Mouse (Mus musculus) kidney, postnatal 25 days (tissue): ENCODE data around the gene Hdhd5.

Source experiments
- DNase-seq, 2 experiments: peaks; one replicate each; pipeline ENCODE4 v3.0.0; 2021; ENCODE audit warnings: mixed read lengths in 2 of 2

The Hdhd5 gene

GRCm38 (mm10) chr6:120529123-120529522 is 2.0 kb downstream of the Hdhd5 start:
- DNase-seq = no peak

- no peak for DNase-seq
These were observed 6.3 kb downstream of the Hdhd5 start for GRCm38 (mm10) chr6:120524796-120525195.

- DNase-seq = peak in 1 of 2 experiments; percentile 21
These were observed 11.5 kb downstream of the Hdhd5 start for GRCm38 (mm10) chr6:120519647-120520046.

DNA sequence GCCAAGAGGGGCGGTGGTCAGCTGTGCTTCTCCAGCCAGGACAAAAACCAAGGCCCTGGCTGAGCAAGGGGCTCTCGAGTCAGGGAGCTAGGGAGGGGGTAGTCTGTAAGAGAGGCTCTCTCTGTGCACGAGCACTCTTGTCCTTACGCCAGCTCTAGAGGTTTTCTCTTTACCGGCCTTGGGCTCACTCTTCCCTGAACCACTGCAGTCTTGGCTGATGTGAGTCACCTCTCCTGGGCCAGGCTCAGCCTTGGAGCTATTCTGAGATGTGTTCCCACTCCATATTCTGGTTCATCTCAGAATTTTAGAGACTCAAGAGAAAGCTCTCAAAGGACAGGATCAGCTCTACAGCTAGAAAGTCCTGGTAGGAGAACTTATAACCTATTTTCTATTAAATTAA is 13.8 kb downstream of the Hdhd5 start:
- DNase-seq = no peak

GRCm38 (mm10) chr6:120516879-120517278 is 14.2 kb downstream of the Hdhd5 start:
- no peak for DNase-seq

DNA sequence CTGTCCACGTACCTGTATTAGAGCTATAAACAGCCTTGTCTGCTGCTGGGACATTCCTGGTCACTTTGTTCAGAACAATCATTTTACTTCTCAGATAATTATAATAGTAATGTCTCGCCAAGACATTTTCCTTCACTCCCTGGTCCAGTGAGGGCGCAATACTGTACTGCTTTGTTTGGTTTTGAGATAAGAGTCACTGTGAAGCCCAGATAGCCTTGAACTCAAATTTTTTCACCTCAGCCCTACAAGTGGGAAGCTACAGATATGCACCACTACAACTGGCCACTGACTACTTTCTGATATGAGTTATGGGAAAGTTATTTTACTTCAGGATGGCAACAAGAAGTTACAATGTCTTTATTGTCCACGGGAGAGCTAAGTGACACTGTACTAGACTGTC is 14.7 kb downstream of the Hdhd5 start:
- no peak for DNase-seq

DNA sequence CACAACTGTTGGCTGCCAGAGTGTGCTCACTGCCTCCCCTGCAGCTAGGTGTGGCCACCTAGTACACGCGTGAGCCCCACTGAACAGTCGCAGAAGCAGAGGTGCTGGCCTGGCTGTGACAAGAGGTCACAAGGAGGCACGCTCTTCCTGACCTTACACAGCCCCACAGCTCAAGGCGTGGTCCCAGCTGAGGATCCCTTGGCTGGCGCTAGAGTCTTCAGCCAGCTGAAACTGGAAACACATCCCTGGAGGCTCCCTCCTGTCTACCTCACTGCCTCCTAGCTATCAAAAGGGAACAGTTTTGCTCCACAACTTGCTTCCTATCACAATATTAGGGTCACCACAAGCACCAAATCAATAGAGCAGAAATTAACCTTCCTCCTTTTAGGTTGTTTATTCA is 19.9 kb downstream of the Hdhd5 start:
- DNase-seq = no peak

DNA sequence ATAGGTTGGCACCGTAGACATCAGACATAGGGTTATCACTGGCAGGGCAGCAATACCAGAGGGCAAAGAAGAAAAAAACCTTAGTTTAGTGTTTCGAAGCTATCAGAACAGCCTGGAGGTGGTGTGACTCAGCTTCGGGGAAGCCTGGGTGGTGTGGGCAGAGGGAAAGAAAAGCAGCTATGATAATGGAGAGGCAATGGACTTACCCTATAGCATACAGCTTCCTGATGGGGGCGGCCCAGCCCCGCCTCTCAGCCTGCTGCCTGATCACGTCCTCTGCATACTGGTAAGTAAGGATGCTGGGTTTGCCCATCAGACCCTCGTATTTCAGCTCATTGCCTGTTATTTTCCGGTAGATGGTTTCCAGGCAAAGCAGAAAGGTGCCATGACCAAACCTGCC is 20.7 kb downstream of the Hdhd5 start:
- no peak for DNase-seq

- DNase-seq = no peak
These were observed 21.1 kb downstream of the Hdhd5 start for GRCm38 (mm10) chr6:120509975-120510374.

DNA sequence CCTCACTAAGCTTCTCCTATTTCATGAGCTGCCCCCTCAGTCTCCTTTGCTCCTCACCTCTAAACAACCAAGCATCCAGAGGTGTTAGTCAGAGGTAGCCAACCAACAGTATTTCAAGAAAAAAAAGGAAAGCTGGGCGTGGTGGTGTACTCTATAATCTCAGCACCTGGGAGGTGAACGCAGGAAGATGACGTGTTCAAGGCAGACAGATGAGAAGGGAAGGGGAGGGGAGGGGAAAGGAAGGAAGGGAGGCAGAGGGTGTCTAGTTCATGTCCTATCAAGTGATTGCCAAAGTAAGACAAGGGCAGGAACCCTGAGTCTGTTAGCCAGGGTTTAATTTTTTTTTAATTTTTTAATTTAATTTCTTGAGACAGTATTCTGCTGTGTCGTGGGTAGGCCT is 22.5 kb downstream of the Hdhd5 start:
- no peak for DNase-seq

DNA sequence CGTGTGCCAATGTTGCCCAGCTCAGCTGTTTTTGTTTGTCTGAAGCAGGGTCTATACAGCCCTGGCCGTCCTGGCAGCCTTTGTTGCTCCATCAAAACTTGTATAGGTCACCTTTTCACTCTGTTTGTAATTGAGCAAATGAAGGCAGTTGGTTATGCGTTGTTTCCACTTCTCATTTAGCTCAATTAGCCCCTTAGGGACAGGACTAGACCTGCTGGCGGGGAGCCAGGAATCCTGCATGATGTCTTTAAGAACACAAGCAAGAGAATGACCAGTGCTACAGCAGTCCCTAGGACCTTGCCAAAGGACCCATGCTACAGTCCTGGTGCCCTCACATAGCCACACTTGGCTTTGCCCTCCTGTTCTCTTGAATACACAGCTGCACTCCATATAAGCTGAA is 25.6 kb downstream of the Hdhd5 start:
- peak in 1 of 2 experiments; percentile 50 for DNase-seq

GRCm38 (mm10) chr6:120504051-120504450 is 27.1 kb downstream of the Hdhd5 start:
- DNase-seq = no peak

DNA sequence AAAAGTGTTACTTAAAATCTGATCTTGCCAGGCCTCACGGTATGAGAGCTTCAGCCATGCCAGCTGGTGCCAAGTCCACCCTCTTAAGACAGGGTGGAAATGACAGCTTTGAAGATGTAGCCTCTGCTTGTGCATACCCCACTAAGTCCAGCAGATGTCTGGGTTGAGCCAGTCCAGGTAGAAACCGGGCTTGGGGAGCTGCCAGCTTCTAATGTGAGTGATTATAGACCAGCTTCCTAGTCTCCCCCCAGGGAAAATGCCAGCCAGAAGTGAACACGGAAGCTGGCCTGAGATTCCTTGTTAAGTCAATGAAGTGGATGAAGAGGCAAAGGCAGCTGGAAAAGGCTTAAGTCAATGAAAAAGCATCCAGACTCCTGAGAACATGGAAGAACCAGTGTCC is 34.6 kb downstream of the Hdhd5 start:
- peak in 1 of 2 experiments; percentile 22 for DNase-seq

GRCm38 (mm10) chr6:120493374-120494181 is 37.5 kb downstream of the Hdhd5 start, which contains the start of gene Tmem121b:
Gene Tmem121b (minus strand): TSS chr6:120493807.
- DNase-seq = peak; percentile 27 to 62

GRCm38 (mm10) chr6:120492499-120493373 is 38.4 kb downstream of the Hdhd5 start:
- DNase-seq = peak; percentile 17 to 57

GRCm38 (mm10) chr6:120491862-120492498 is 39.1 kb downstream of the Hdhd5 start:
- DNase-seq = no peak

GRCm38 (mm10) chr6:120491064-120491463 is 40.1 kb downstream of the Hdhd5 start:
- DNase-seq = no peak

DNA sequence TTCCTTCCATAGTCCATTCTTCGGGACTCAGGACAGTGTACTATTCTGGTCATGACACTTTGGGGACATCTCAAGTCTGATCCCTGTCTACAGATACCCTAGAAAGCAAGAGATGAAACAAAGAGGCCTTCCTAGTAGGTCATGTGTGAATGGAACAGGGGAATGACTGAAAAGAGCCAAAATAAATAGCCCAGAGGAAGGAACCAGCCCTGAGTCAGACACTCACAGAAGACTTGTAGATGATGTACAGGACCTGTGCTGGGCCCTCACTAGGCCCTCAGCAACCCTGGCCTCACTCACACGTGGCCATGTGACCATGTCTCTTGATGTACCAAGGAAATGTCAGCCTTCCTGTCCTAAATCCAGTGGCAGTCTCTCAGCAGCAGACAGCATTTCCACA is 41.7 kb downstream of the Hdhd5 start:
- DNase-seq = no peak

DNA sequence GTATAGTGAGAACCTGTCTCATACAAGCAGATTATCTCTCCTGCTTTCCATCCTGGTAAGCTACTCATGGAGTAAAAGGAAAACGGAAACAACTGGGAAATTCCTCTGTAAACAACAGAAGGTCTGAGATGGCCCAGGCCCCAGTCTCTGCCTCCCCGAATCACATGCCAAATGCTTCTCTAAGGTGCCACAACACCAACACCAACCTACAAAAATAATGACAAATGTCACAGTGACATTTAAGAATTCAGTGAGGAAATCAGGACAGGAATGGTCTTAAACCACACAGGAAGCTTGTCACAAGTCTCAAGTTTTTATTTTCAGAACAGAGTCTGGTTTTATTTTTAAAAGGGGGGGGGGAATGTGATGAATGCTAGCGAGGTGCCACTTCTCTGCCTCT is 42.5 kb downstream of the Hdhd5 start:
- DNase-seq = no peak

DNA sequence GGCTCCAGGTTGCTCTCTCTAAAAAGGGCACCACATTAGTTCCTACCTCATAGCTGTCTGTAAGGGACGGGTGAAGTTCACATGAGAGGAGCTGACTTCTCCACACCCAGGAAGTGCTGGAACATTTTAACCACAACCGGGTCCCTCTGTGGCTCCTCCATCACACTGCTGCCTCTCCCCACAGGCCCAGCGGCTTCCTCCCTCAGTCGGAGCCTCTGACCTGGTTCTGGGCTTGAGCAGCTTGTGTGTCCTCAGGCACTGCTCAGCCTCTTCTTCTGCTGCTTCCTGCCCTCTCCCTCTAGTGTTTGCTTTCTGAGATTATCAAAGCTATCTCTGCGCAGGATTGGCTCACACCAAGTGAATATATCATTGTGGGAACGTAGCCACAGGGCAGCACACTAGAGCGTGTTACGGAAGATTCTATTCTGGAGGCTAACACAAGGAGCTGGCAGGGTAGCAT is 45.0 kb downstream of the Hdhd5 start:
- no peak for DNase-seq

GRCm38 (mm10) chr6:120485038-120485437 is 46.1 kb downstream of the Hdhd5 start:
- DNase-seq = no peak

DNA sequence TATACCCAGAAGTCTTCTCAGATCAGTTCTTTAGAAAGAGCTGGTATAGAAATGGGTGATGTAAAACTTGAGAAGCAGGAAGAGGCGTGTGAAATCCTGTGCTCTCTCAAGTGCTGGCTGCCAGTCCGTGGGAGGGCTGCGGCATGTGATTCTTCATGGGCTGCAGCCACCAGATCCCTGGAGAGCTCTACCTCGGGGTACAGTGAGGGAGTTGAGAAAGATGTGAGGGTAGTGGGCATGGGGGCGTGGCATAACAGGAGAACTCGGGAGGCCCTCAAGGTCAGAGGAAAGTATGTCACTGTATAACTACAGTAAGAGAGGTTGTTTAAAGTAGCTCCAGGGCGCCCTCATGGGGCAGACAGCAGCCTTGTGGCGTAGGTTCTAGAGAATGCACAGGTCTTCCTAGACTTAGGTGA is 47.9 kb downstream of the Hdhd5 start:
- peak; percentile 67 to 71 for DNase-seq

DNA sequence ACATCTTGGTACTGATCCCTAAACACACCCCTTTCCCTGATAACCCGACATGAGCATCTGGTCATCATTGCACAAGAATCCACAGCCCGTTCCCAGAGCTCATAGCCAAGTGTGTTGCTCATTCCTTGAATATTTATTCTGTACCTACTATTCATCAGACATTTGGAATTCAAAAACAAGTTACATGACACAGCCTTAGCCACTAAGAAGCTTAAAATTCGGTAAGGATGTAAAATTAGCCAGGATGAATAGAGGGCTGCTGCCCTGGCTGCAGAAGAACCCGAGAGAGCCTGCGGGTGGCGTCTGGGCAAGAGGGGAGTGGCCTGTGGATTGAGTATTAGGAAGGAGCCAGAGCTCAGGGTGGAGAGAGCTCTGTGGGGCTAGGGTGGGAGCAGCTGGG is 48.4 kb downstream of the Hdhd5 start:
- no peak for DNase-seq
